Mouse (Mus musculus): ENCODE results near the gene G3bp2. TPM values are rescaled to one million over a fixed set of nuclear protein-coding genes. Genes with fewer than 3 reads are reported as not detected.
A peak's percentile ranks its signal among the peaks of the same experiment; 100 is the strongest.

The G3bp2 gene
- polyA plus RNA-seq, 1 experiment from 2014 or later = 122 TPM

DNA sequence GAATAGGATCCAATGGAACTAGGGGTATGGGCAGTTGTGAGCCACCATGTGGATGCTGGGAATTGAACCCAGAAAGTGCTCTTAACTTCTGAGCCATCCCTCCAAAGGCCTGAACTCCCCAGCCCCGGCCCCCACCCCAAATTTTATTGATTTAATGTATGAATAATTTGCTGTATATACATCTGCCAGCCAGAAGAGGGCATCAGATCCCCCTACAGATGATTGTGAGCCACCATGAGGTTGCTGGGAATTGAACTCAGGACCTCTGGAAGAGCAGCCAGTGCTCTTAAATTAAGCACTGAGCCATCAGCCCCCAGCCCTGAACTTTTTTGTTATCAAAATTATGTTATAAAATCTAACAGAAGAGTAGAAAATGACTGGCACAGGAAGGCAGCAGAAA, 7.2 kb downstream of the G3bp2 start:
- no peak overlapping the region for H3K4me2 ChIP-seq (ENCODE audit: low read depth, low read length)
- no peak overlapping the region for H3K4me3 ChIP-seq (ENCODE audit: low read length)
- no peaks in the 10 kb centered on the region for H3K9me3 ChIP-seq (replicated peaks; ENCODE audit: control insufficient read depth, low read length)
- WGBS = 83% methylated on average over 1 of the region's 1 CpGs
- H3K4me1 ChIP-seq (ENCODE audit: control insufficient read depth, insufficient read depth, low read length) = peaks cover 15% of the 10 kb centered on the region
- peaks cover 4% of the 10 kb centered on the region; the same call in 1 of the 2 replicates for H3K36me3 ChIP-seq (ENCODE audit: control insufficient read depth, insufficient read depth)
- H3K27ac ChIP-seq (ENCODE audit: low read length) = no peak overlapping the region
- H3K27me3 ChIP-seq (ENCODE audit: control insufficient read depth, insufficient read depth, low read length) = no peaks in the 10 kb centered on the region
- no peak overlapping the region for H3K9ac ChIP-seq (ENCODE audit: low read length)
- ATAC-seq (replicated peaks; ENCODE audit: extremely low read depth, insufficient read depth, low FRiP score) = no peak

DNA sequence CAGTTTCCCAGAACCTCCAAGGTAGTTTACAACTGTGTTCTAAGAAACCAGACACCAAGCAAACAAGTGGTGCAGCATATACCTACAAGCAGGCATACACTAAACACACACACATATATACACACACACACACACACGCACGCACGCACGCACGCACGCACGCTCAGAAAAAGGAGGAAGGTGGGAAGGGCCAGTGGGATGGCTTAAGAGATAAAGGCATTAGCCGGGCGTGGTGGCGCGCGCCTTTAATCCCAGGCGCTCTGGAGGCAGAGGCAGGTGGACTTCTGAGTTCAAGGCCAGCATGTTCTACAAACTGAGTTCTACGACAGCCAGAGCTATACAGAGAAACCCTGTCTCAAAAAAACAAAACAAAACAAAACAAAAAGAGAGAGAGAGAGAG, 9.5 kb downstream of the G3bp2 start:
- 89% methylated on average over 14 of the region's 14 CpGs for WGBS
- no peak overlapping the region for H3K9ac ChIP-seq (ENCODE audit: low read length)
- no peak overlapping the region for H3K4me2 ChIP-seq (ENCODE audit: low read depth, low read length)
- ATAC-seq (replicated peaks; ENCODE audit: extremely low read depth, insufficient read depth, low FRiP score) = no peak
- peaks cover 10% of the 10 kb centered on the region; the same call in 1 of the 2 replicates for H3K36me3 ChIP-seq (ENCODE audit: control insufficient read depth, insufficient read depth)
- H3K4me1 ChIP-seq (ENCODE audit: control insufficient read depth, insufficient read depth, low read length) = peaks cover 4% of the 10 kb centered on the region
- no peaks in the 10 kb centered on the region for H3K9me3 ChIP-seq (replicated peaks; ENCODE audit: control insufficient read depth, low read length)
- no peaks in the 10 kb centered on the region for H3K27me3 ChIP-seq (ENCODE audit: control insufficient read depth, insufficient read depth, low read length)
- H3K27ac ChIP-seq (ENCODE audit: low read length) = no peak overlapping the region
- H3K4me3 ChIP-seq (ENCODE audit: low read length) = no peak overlapping the region

DNA sequence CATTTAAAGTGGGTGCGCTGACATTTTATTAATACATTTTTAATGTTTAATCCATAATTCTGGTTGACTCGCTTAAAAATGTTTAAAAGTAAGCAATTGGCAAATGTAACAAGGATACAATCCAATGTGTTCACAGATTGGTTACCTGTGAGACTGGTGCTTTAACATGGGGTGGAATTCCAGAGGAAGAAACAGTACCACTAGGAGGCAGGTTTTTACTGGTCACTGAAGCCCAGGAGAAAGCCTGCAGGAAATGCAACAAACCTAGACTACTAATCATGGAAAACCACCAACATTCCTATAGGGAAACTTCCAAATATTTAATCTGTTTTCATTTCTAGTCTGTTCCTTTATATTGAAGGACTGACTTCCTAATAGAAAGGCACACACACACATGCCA, 20.3 kb downstream of the G3bp2 start:
- H3K4me3 ChIP-seq (ENCODE audit: low read length) = no peak overlapping the region
- no peak overlapping the region for H3K9ac ChIP-seq (ENCODE audit: low read length)
- no peak for ATAC-seq (replicated peaks; ENCODE audit: extremely low read depth, insufficient read depth, low FRiP score)
- no peak overlapping the region for H3K4me2 ChIP-seq (ENCODE audit: low read depth, low read length)
- no peak overlapping the region for H3K27ac ChIP-seq (ENCODE audit: low read length)
- WGBS = 97% methylated on average over 2 of the region's 2 CpGs
- no peaks in the 10 kb centered on the region for H3K27me3 ChIP-seq (ENCODE audit: control insufficient read depth, insufficient read depth, low read length)
- H3K4me1 ChIP-seq (ENCODE audit: control insufficient read depth, insufficient read depth, low read length) = no peaks in the 10 kb centered on the region
- peaks cover 34% of the 10 kb centered on the region for H3K36me3 ChIP-seq (ENCODE audit: control insufficient read depth, insufficient read depth)
- no peaks in the 10 kb centered on the region for H3K9me3 ChIP-seq (replicated peaks; ENCODE audit: control insufficient read depth, low read length)

DNA sequence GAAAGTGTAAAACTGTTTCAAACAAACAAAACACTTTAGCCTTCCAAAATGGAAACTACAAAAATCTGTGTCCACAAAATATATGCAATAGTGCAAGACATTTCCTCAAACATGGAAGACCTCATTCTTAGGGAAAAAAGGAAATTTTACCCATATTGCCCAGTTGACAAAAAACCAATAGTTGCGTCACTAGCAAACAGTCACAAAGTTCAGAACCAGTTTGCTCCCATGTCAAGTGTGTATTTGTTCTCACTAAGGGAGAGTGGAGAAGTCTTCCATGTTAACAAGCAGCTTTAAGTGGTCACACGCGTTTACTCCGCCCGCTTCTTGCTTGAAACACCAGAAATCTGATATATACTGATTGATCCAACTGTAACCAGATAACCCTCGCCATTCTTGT, 30.7 kb downstream of the G3bp2 start:
- Histone ChIP-seq H3K27ac (ENCODE audit: low read length) (no peak overlapping the region), H3K36me3 (ENCODE audit: control insufficient read depth, insufficient read depth) (peaks cover 40% of the 10 kb centered on the region), H3K4me3 (ENCODE audit: low read length) (no peak overlapping the region), H3K4me1 (ENCODE audit: control insufficient read depth, insufficient read depth, low read length) (no peaks in the 10 kb centered on the region), H3K27me3 (ENCODE audit: control insufficient read depth, insufficient read depth, low read length) (no peaks in the 10 kb centered on the region), H3K4me2 (ENCODE audit: low read depth, low read length) (no peak overlapping the region), H3K9me3 (replicated peaks; ENCODE audit: control insufficient read depth, low read length) (no peaks in the 10 kb centered on the region), H3K9ac (ENCODE audit: low read length) (no peak overlapping the region)
- ATAC-seq (replicated peaks; ENCODE audit: extremely low read depth, insufficient read depth, low FRiP score) = no peak
- WGBS = 89% methylated on average over 6 of the region's 6 CpGs

DNA sequence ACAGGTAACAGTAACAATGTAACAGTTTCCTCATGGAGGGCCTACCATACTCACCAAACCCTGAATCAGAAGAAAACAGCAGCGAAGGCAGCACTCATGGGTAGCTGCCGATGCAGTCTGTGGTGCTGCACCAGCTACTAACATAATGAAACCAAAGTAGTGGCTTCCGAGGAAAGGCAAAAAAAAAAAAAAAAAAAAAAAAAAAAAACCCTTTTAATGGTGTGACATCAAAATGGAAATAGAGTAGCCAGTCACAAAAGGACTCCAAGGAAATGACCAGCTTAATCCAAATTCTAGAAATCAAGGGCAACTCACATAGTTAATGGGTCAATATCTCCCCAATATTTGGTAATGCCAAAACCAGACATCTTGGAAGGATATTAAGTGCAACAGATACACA, 33.1 kb downstream of the G3bp2 start:
- WGBS = 86% methylated on average over 3 of the region's 3 CpGs
- no peak overlapping the region for H3K9ac ChIP-seq (ENCODE audit: low read length)
- H3K27ac ChIP-seq (ENCODE audit: low read length) = no peak overlapping the region
- peaks cover 20% of the 10 kb centered on the region for H3K36me3 ChIP-seq (ENCODE audit: control insufficient read depth, insufficient read depth)
- H3K4me1 ChIP-seq (ENCODE audit: control insufficient read depth, insufficient read depth, low read length) = no peaks in the 10 kb centered on the region
- H3K4me2 ChIP-seq (ENCODE audit: low read depth, low read length) = no peak overlapping the region
- no peaks in the 10 kb centered on the region for H3K9me3 ChIP-seq (replicated peaks; ENCODE audit: control insufficient read depth, low read length)
- H3K4me3 ChIP-seq (ENCODE audit: low read length) = no peak overlapping the region
- ATAC-seq (replicated peaks; ENCODE audit: extremely low read depth, insufficient read depth, low FRiP score) = no peak
- H3K27me3 ChIP-seq (ENCODE audit: control insufficient read depth, insufficient read depth, low read length) = no peaks in the 10 kb centered on the region

DNA sequence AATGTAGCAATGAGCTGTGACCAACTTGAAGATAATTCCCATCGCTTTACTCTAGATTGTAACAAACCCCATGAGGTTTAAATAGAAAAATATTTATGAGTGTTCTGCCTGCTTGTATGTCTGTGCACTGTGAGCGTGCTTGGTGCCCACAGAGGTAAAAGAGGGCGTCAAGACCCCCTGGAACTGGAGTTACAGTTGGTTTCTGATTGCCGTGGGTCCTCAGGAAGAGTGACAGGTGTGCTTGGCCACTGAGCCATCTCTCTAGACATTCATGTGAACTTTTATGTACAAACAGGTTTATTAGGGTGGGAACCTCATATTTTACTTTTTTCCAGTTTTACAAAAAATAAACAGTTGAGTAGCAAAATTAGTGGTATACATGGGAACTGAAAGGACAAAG, 39.7 kb downstream of the G3bp2 start, which contains the start of gene Cdkl2:
TSS of gene Cdkl2 (minus strand) at position 101 of the 400 bp plus-strand sequence.
- Histone ChIP-seq H3K36me3 (ENCODE audit: control insufficient read depth, insufficient read depth) (no peaks in the 10 kb centered on the region), H3K4me3 (ENCODE audit: low read length) (peak within 1 kb of the TSS; percentile 91), H3K4me1 (ENCODE audit: control insufficient read depth, insufficient read depth, low read length) (peaks cover 4% of the 10 kb centered on the region; the same call in 1 of the 2 replicates), H3K4me2 (ENCODE audit: low read depth, low read length) (peak within 1 kb of the TSS; percentile 84), H3K9me3 (replicated peaks; ENCODE audit: control insufficient read depth, low read length) (no peaks in the 10 kb centered on the region), H3K9ac (ENCODE audit: low read length) (peak within 1 kb of the TSS; percentile 76), H3K27ac (ENCODE audit: low read length) (no peak within 1 kb of the TSS), H3K27me3 (ENCODE audit: control insufficient read depth, insufficient read depth, low read length) (0 out of 2 replicates have a peak, but pooled peaks cover 3% of the 10 kb centered on the region)
- ATAC-seq (replicated peaks; ENCODE audit: extremely low read depth, insufficient read depth, low FRiP score) = no peak
- WGBS = 70% methylated on average over 4 of the region's 4 CpGs

DNA sequence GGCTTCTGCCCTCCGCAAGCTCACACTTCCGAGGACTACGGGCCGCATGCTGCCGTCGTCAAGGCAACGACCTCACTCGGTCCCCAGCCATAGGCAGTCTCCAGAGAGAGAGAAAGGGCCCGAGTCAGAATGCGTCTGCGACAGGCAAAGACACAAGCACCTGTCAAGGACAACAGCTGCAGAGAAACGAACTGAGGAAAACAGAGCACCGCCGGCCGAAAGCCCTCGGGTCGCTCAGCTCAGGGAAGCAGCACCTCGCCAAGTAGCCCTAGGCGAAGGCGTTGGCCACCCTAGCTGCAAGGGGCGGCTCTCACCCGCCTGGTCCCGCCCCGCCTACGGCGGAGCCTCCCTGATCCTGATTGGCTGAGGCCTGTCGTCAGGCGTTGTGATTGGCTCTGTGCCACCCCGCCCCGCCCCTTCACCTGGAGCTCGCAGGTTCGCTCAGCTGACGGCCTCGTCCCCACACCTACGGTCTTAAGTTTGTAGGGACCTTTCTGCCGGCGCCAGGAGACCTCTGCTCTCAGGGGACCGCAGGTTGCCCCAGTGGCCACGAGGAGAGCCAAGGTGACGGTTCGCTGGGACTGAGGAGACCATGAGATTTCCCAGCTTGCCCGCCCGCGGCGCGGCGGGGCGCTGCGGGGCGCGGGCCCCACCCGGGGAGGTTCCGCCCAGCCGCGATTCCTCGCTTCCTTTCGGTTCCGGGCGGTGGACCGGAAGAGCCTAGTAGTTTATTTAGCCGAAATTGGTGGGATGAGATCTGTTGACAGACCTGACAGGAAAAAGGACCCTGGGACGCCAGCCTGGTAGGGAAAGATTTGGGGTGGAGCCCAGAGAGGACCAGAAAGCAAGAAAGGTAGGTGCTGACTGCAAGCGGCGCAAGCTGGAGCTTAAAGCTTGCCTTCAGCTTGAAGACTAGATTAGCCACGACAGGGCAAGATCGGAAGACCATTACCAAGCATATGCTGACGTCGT, 40.9 kb downstream of the G3bp2 start:
- under 1% methylated on average over 68 of the region's 68 CpGs for WGBS
- H3K27me3 ChIP-seq (ENCODE audit: control insufficient read depth, insufficient read depth, low read length) = 0 out of 2 replicates have a peak, but pooled peaks cover 3% of the 10 kb centered on the region
- H3K4me3 ChIP-seq (ENCODE audit: low read length) = peak overlapping the region; percentile 91
- no peaks in the 10 kb centered on the region for H3K36me3 ChIP-seq (ENCODE audit: control insufficient read depth, insufficient read depth)
- H3K9ac ChIP-seq (ENCODE audit: low read length) = peak overlapping the region; percentile 76
- H3K27ac ChIP-seq (ENCODE audit: low read length) = no peak overlapping the region
- H3K4me2 ChIP-seq (ENCODE audit: low read depth, low read length) = peak overlapping the region; percentile 84
- peaks cover 4% of the 10 kb centered on the region; the same call in 1 of the 2 replicates for H3K4me1 ChIP-seq (ENCODE audit: control insufficient read depth, insufficient read depth, low read length)
- no peaks in the 10 kb centered on the region for H3K9me3 ChIP-seq (replicated peaks; ENCODE audit: control insufficient read depth, low read length)
- peak; percentile 99 for ATAC-seq (replicated peaks; ENCODE audit: extremely low read depth, insufficient read depth, low FRiP score)

DNA sequence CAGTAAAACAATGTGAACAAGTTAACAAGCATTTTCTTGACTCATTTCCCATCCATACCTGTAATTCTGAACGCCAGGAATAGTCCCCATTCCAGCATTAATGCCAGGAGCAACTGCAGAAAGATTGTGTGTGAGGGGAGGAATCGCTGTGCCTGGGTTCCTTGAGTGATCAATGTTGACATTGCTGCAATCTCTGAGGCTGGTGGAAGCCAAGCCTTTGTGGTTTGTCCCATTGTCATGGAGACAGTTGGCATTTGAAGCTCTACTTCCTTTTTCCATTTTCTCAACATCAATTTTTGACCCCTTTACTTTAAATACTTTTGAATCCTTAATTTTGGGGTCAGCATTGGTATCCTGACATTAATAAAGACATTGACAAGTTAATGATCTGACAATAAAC, 63.6 kb downstream of the G3bp2 start:
- H3K4me1 ChIP-seq (ENCODE audit: control insufficient read depth, insufficient read depth, low read length) = 0 out of 2 replicates have a peak, but pooled peaks cover 2% of the 10 kb centered on the region
- H3K9ac ChIP-seq (ENCODE audit: low read length) = no peak overlapping the region
- 50% methylated on average over 2 of the region's 2 CpGs for WGBS
- no peak overlapping the region for H3K4me3 ChIP-seq (ENCODE audit: low read length)
- no peak overlapping the region for H3K27ac ChIP-seq (ENCODE audit: low read length)
- no peak for ATAC-seq (replicated peaks; ENCODE audit: extremely low read depth, insufficient read depth, low FRiP score)
- H3K9me3 ChIP-seq (replicated peaks; ENCODE audit: control insufficient read depth, low read length) = no peaks in the 10 kb centered on the region
- no peak overlapping the region for H3K4me2 ChIP-seq (ENCODE audit: low read depth, low read length)
- H3K27me3 ChIP-seq (ENCODE audit: control insufficient read depth, insufficient read depth, low read length) = no peaks in the 10 kb centered on the region
- H3K36me3 ChIP-seq (ENCODE audit: control insufficient read depth, insufficient read depth) = no peaks in the 10 kb centered on the region

DNA sequence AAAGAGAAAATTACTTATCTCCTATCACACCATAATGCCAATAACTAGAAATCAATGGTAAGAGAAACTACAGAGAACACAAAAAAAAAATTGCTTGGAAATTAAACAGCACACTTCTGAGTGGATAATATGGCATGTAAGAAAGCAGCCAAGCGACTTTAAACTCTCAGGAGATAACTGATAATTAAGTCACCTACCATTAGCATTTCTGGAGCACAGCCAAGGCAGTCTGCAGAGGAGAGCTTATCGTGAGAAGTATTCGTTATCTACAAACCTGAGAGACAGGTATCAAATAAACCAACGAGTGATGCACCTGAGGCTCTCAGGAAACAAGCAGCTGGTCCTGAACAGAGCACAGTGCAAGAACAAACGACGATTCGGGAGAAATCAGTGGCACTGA, 71.8 kb downstream of the G3bp2 start:
- Histone ChIP-seq H3K4me2 (ENCODE audit: low read depth, low read length) (no peak overlapping the region), H3K4me3 (ENCODE audit: low read length) (no peak overlapping the region), H3K27ac (ENCODE audit: low read length) (no peak overlapping the region), H3K36me3 (ENCODE audit: control insufficient read depth, insufficient read depth) (no peaks in the 10 kb centered on the region), H3K4me1 (ENCODE audit: control insufficient read depth, insufficient read depth, low read length) (no peaks in the 10 kb centered on the region), H3K9me3 (replicated peaks; ENCODE audit: control insufficient read depth, low read length) (no peaks in the 10 kb centered on the region), H3K27me3 (ENCODE audit: control insufficient read depth, insufficient read depth, low read length) (no peaks in the 10 kb centered on the region), H3K9ac (ENCODE audit: low read length) (no peak overlapping the region)
- no peak for ATAC-seq (replicated peaks; ENCODE audit: extremely low read depth, insufficient read depth, low FRiP score)
- 50% methylated on average over 7 of the region's 7 CpGs for WGBS
